Mouse (Mus musculus): ENCODE measurements around the gene Slc22a15. TPM values are rescaled to one million over a fixed set of nuclear protein-coding genes. Genes with fewer than 3 reads are reported as not detected.

The Slc22a15 gene
- polyA plus RNA-seq, 1 experiment from 2014 or later, result 5.4 TPM

- Histone ChIP-seq H3K9ac (ENCODE audit: low read depth, low read length) (no peak overlapping the region), H3K9me3 (ENCODE audit: control insufficient read depth, low read length) (no peaks in the 10 kb centered on the region), H3K36me3 (ENCODE audit: control insufficient read depth, insufficient read depth, low read length) (no peaks in the 10 kb centered on the region), H3K4me2 (ENCODE audit: low read length) (no peak overlapping the region), H3K27ac (ENCODE audit: low read depth, low read length) (no peak overlapping the region), H3K27me3 (replicated peaks; ENCODE audit: control insufficient read depth, insufficient read depth, low read length) (no peaks in the 10 kb centered on the region), H3K4me3 (ENCODE audit: low read length) (no peak overlapping the region), H3K4me1 (ENCODE audit: control insufficient read depth, insufficient read depth, low read depth, low read length) (peaks cover 19% of the 10 kb centered on the region)
- no peak for ATAC-seq
Measured at GRCm38 (mm10) chr3:101926636-101927035, 2.4 kb upstream of the Slc22a15 start.

GRCm38 (mm10) chr3:101925663-101926062 is 1.4 kb upstream of the Slc22a15 start:
- H3K4me2 ChIP-seq (ENCODE audit: low read length), result peak overlapping the region; percentile 10; the same call in 1 of the 2 replicates
- WGBS, result 68% methylated on average over 1 of the region's 1 CpGs
- H3K36me3 ChIP-seq (ENCODE audit: control insufficient read depth, insufficient read depth, low read length), result no peaks in the 10 kb centered on the region
- H3K4me3 ChIP-seq (ENCODE audit: low read length), result no peak overlapping the region
- H3K27ac ChIP-seq (ENCODE audit: low read depth, low read length), result peak overlapping the region; percentile 51
- ATAC-seq, result 0 out of 2 replicates have a peak, but pooled peaks have one; percentile 2
- no peaks in the 10 kb centered on the region for H3K9me3 ChIP-seq (ENCODE audit: control insufficient read depth, low read length)
- peaks cover 19% of the 10 kb centered on the region for H3K4me1 ChIP-seq (ENCODE audit: control insufficient read depth, insufficient read depth, low read depth, low read length)
- H3K9ac ChIP-seq (ENCODE audit: low read depth, low read length), result no peak overlapping the region
- no peaks in the 10 kb centered on the region for H3K27me3 ChIP-seq (replicated peaks; ENCODE audit: control insufficient read depth, insufficient read depth, low read length)

- ATAC-seq, result no peak
- no peaks in the 10 kb centered on the region for H3K36me3 ChIP-seq (ENCODE audit: control insufficient read depth, insufficient read depth, low read length)
- no peak overlapping the region for H3K27ac ChIP-seq (ENCODE audit: low read depth, low read length)
- H3K27me3 ChIP-seq (replicated peaks; ENCODE audit: control insufficient read depth, insufficient read depth, low read length), result no peaks in the 10 kb centered on the region
- no peak overlapping the region for H3K4me3 ChIP-seq (ENCODE audit: low read length)
- peak overlapping the region; percentile 77 for H3K4me2 ChIP-seq (ENCODE audit: low read length)
- H3K9ac ChIP-seq (ENCODE audit: low read depth, low read length), result no peak overlapping the region
- H3K9me3 ChIP-seq (ENCODE audit: control insufficient read depth, low read length), result no peaks in the 10 kb centered on the region
- peaks cover 16% of the 10 kb centered on the region for H3K4me1 ChIP-seq (ENCODE audit: control insufficient read depth, insufficient read depth, low read depth, low read length)
- WGBS, result 75% methylated on average over 7 of the region's 7 CpGs
Measured at GRCm38 (mm10) chr3:101922366-101922765, 1.9 kb downstream of the Slc22a15 start.

- ATAC-seq, result no peak
- Histone ChIP-seq H3K4me2 (ENCODE audit: low read length) (no peak overlapping the region), H3K36me3 (ENCODE audit: control insufficient read depth, insufficient read depth, low read length) (no peaks in the 10 kb centered on the region), H3K4me1 (ENCODE audit: control insufficient read depth, insufficient read depth, low read depth, low read length) (peaks cover 8% of the 10 kb centered on the region), H3K4me3 (ENCODE audit: low read length) (no peak overlapping the region), H3K27me3 (replicated peaks; ENCODE audit: control insufficient read depth, insufficient read depth, low read length) (no peaks in the 10 kb centered on the region), H3K9ac (ENCODE audit: low read depth, low read length) (no peak overlapping the region), H3K9me3 (ENCODE audit: control insufficient read depth, low read length) (no peaks in the 10 kb centered on the region), H3K27ac (ENCODE audit: low read depth, low read length) (no peak overlapping the region)
- 96% methylated on average over 3 of the region's 3 CpGs for WGBS
Measured at GRCm38 (mm10) chr3:101918526-101918925, 5.7 kb downstream of the Slc22a15 start.

GRCm38 (mm10) chr3:101917665-101918064 is 6.6 kb downstream of the Slc22a15 start:
- H3K36me3 ChIP-seq (ENCODE audit: control insufficient read depth, insufficient read depth, low read length), result no peaks in the 10 kb centered on the region
- no peaks in the 10 kb centered on the region for H3K9me3 ChIP-seq (ENCODE audit: control insufficient read depth, low read length)
- peaks cover 3% of the 10 kb centered on the region for H3K4me1 ChIP-seq (ENCODE audit: control insufficient read depth, insufficient read depth, low read depth, low read length)
- H3K4me3 ChIP-seq (ENCODE audit: low read length), result no peak overlapping the region
- ATAC-seq, result peak; percentile 38; the same call in 1 of the 2 replicates
- H3K9ac ChIP-seq (ENCODE audit: low read depth, low read length), result no peak overlapping the region
- H3K4me2 ChIP-seq (ENCODE audit: low read length), result no peak overlapping the region
- H3K27me3 ChIP-seq (replicated peaks; ENCODE audit: control insufficient read depth, insufficient read depth, low read length), result no peaks in the 10 kb centered on the region
- H3K27ac ChIP-seq (ENCODE audit: low read depth, low read length), result no peak overlapping the region
- 26% methylated on average over 3 of the region's 3 CpGs for WGBS

- Histone ChIP-seq H3K9ac (ENCODE audit: low read depth, low read length) (no peak overlapping the region), H3K9me3 (ENCODE audit: control insufficient read depth, low read length) (no peaks in the 10 kb centered on the region), H3K4me2 (ENCODE audit: low read length) (no peak overlapping the region), H3K4me1 (ENCODE audit: control insufficient read depth, insufficient read depth, low read depth, low read length) (no peaks in the 10 kb centered on the region; the same call in 1 of the 2 replicates), H3K27ac (ENCODE audit: low read depth, low read length) (no peak overlapping the region), H3K36me3 (ENCODE audit: control insufficient read depth, insufficient read depth, low read length) (no peaks in the 10 kb centered on the region), H3K4me3 (ENCODE audit: low read length) (no peak overlapping the region), H3K27me3 (replicated peaks; ENCODE audit: control insufficient read depth, insufficient read depth, low read length) (no peaks in the 10 kb centered on the region)
- 52% methylated on average over 5 of the region's 5 CpGs for WGBS
- ATAC-seq, result no peak
Measured at GRCm38 (mm10) chr3:101916525-101916924, 7.7 kb downstream of the Slc22a15 start.

GRCm38 (mm10) chr3:101915048-101915801 is 9.0 kb downstream of the Slc22a15 start:
- ATAC-seq, result no peak
- WGBS, result 76% methylated on average over 14 of the region's 14 CpGs
- Histone ChIP-seq H3K4me1 (ENCODE audit: control insufficient read depth, insufficient read depth, low read depth, low read length) (no peaks in the 10 kb centered on the region; the same call in 1 of the 2 replicates), H3K36me3 (ENCODE audit: control insufficient read depth, insufficient read depth, low read length) (no peaks in the 10 kb centered on the region), H3K27ac (ENCODE audit: low read depth, low read length) (no peak overlapping the region; the same call in 1 of the 2 replicates), H3K4me2 (ENCODE audit: low read length) (no peak overlapping the region), H3K27me3 (replicated peaks; ENCODE audit: control insufficient read depth, insufficient read depth, low read length) (no peaks in the 10 kb centered on the region), H3K9ac (ENCODE audit: low read depth, low read length) (no peak overlapping the region), H3K9me3 (ENCODE audit: control insufficient read depth, low read length) (no peaks in the 10 kb centered on the region), H3K4me3 (ENCODE audit: low read length) (no peak overlapping the region)

GRCm38 (mm10) chr3:101914266-101914665 is 10.0 kb downstream of the Slc22a15 start:
- H3K9ac ChIP-seq (ENCODE audit: low read depth, low read length), result no peak overlapping the region
- no peaks in the 10 kb centered on the region for H3K9me3 ChIP-seq (ENCODE audit: control insufficient read depth, low read length)
- no peaks in the 10 kb centered on the region for H3K27me3 ChIP-seq (replicated peaks; ENCODE audit: control insufficient read depth, insufficient read depth, low read length)
- no peak overlapping the region for H3K27ac ChIP-seq (ENCODE audit: low read depth, low read length)
- H3K4me3 ChIP-seq (ENCODE audit: low read length), result no peak overlapping the region
- 85% methylated on average over 5 of the region's 5 CpGs for WGBS
- no peaks in the 10 kb centered on the region; the same call in 1 of the 2 replicates for H3K4me1 ChIP-seq (ENCODE audit: control insufficient read depth, insufficient read depth, low read depth, low read length)
- ATAC-seq, result no peak
- no peaks in the 10 kb centered on the region for H3K36me3 ChIP-seq (ENCODE audit: control insufficient read depth, insufficient read depth, low read length)
- no peak overlapping the region for H3K4me2 ChIP-seq (ENCODE audit: low read length)

GRCm38 (mm10) chr3:101912041-101912440 is 12.2 kb downstream of the Slc22a15 start:
- no peak overlapping the region for H3K4me3 ChIP-seq (ENCODE audit: low read length)
- 0 out of 2 replicates have a peak, but pooled peaks cover 5% of the 10 kb centered on the region for H3K36me3 ChIP-seq (ENCODE audit: control insufficient read depth, insufficient read depth, low read length)
- H3K4me2 ChIP-seq (ENCODE audit: low read length), result no peak overlapping the region
- WGBS, result 73% methylated on average over 6 of the region's 6 CpGs
- H3K4me1 ChIP-seq (ENCODE audit: control insufficient read depth, insufficient read depth, low read depth, low read length), result no peaks in the 10 kb centered on the region
- ATAC-seq, result no peak
- H3K9ac ChIP-seq (ENCODE audit: low read depth, low read length), result no peak overlapping the region
- no peak overlapping the region for H3K27ac ChIP-seq (ENCODE audit: low read depth, low read length)
- H3K9me3 ChIP-seq (ENCODE audit: control insufficient read depth, low read length), result no peaks in the 10 kb centered on the region; the same call in 1 of the 2 replicates
- no peaks in the 10 kb centered on the region for H3K27me3 ChIP-seq (replicated peaks; ENCODE audit: control insufficient read depth, insufficient read depth, low read length)
